Mouse (Mus musculus) lung, postnatal 0 days (tissue): Measurements from ENCODE around the gene Gm20388. TPM values are rescaled to one million over a fixed set of nuclear protein-coding genes. Genes with fewer than 3 reads are reported as not detected.

Experiments used
- ATAC-seq: fragments of 200-750 bp; cut with Nextera tagmentation; 2 replicates; pipeline ENCODE4 v1.8.0; 2017; ENCODE audit warnings: moderate library complexity
- DNase-seq: peaks from one replicate; pipeline ENCODE4 v3.0.0-alpha.2; 2016; ENCODE audit warnings: low spot score
- H3K27ac ChIP-seq: fragments of 300-500 bp; sonication (generic); 2 replicates; pipeline ENCODE4 v1.5.1; 2014; ENCODE audit warnings: antibody characterized with exemption, mild to moderate bottlenecking, low read length, mixed read lengths
- H3K27me3 ChIP-seq: fragments of 300-500 bp; sonication (generic); replicated peaks from 2 replicates; pipeline ENCODE4 v1.6.1; 2014; ENCODE audit warnings: low read length, mixed read lengths; ENCODE audit not compliant: insufficient read depth
- H3K36me3 ChIP-seq: fragments of 300-500 bp; sonication (generic); 2 replicates; pipeline ENCODE4 v1.6.1; 2014; ENCODE audit warnings: low read length, mixed read lengths; ENCODE audit not compliant: insufficient read depth
- H3K4me1 ChIP-seq: fragments of 300-500 bp; sonication (generic); 2 replicates; pipeline ENCODE4 v1.6.1; 2014; ENCODE audit warnings: antibody characterized with exemption, low read depth, low read length, mixed read lengths; ENCODE audit not compliant: insufficient read depth
- H3K4me2 ChIP-seq: fragments of 300-500 bp; sonication (generic); replicated peaks from 2 replicates; pipeline ENCODE4 v1.6.1; 2014; ENCODE audit warnings: low read depth, mild to moderate bottlenecking, low read length, moderate library complexity, mixed read lengths
- H3K4me3 ChIP-seq: fragments of 300-500 bp; sonication (generic); 2 replicates; pipeline ENCODE4 v1.5.1; 2014; ENCODE audit warnings: low read depth, low read length
- H3K9ac ChIP-seq: fragments of 300-500 bp; sonication (generic); replicated peaks from 2 replicates; pipeline ENCODE4 v1.6.1; 2014; ENCODE audit warnings: low read depth, mild to moderate bottlenecking
- H3K9me3 ChIP-seq: fragments of 300-500 bp; sonication (generic); 2 replicates; pipeline ENCODE4 v1.6.1; 2016; ENCODE audit warnings: low read length, mixed read lengths
- CTCF ChIP-seq: IDR thresholded peaks from 2 replicates; pipeline ENCODE4 v1.5.1; 2016; ENCODE audit warnings: antibody characterized with exemption, mild to moderate bottlenecking
- EP300 ChIP-seq: IDR thresholded peaks from 2 replicates; pipeline ENCODE4 v1.6.1; 2016; ENCODE audit warnings: antibody characterized with exemption, mild to moderate bottlenecking, control low read depth
- WGBS: fragments of 180-500 bp; shearing (Covaris S2); extraction: QIAGEN DNeasy Blood & Tissue Kit; methylation state at CpG from one replicate; pipeline ENCODE4 v1.1.7; 2014; 5-methylcytosine and 5-hydroxymethylcytosine counted together
- polyA plus RNA-seq: library from polyadenylated mRNA; unstranded; fragments of >200 nt; fragmentation: Nextera tagmentation; extraction: Ambion mirVana; gene quantifications from 2 replicates; pipeline ENCODE4 v1.2.1, GENCODE M21; 2015

Gm20388 gene
- polyA plus RNA-seq, 1 experiment from 2014 or later: not detected

GRCm38 (mm10) chr8:120568164-120568798 lies 657.6 kb downstream of the Gm20388 start:
- no peaks in the 10 kb centered on the region for H3K27me3 ChIP-seq
- no peak for TF ChIP-seq EP300
- no peak for TF ChIP-seq CTCF
- H3K36me3 ChIP-seq: peaks cover 64% of the 10 kb centered on the region
- no peak overlapping the region for H3K4me3 ChIP-seq
- DNase-seq: no peak
- no peaks in the 10 kb centered on the region for H3K9me3 ChIP-seq
- H3K4me2 ChIP-seq: no peak overlapping the region
- H3K27ac ChIP-seq: no peak overlapping the region
- peaks cover 11% of the 10 kb centered on the region for H3K4me1 ChIP-seq
- ATAC-seq: no peak
- 95% methylated on average over 37 of the region's 37 CpGs for WGBS
- no peak overlapping the region for H3K9ac ChIP-seq

- H3K9ac ChIP-seq: no peak overlapping the region
- peaks cover 72% of the 10 kb centered on the region for H3K36me3 ChIP-seq
- H3K27me3 ChIP-seq: no peaks in the 10 kb centered on the region
- H3K4me2 ChIP-seq: no peak overlapping the region
- TF ChIP-seq EP300 (no peak), CTCF (no peak)
- peaks cover 6% of the 10 kb centered on the region; the same call in 1 of the 2 replicates for H3K4me1 ChIP-seq
- H3K4me3 ChIP-seq: no peak overlapping the region
- DNase-seq (no peak), ATAC-seq (no peak)
- H3K27ac ChIP-seq: no peak overlapping the region
- WGBS: 93% methylated on average over 15 of the region's 17 CpGs
- H3K9me3 ChIP-seq: no peaks in the 10 kb centered on the region
These were observed 658.5 kb downstream of the Gm20388 start for GRCm38 (mm10) chr8:120569123-120569522.

- ATAC-seq (peak; percentile 47), DNase-seq (peak; percentile 76)
- no peak overlapping the region for H3K9ac ChIP-seq
- H3K4me3 ChIP-seq: no peak overlapping the region
- H3K4me1 ChIP-seq: no peaks in the 10 kb centered on the region
- peak; percentile 92 for TF ChIP-seq CTCF
- TF ChIP-seq EP300: no peak
- no peaks in the 10 kb centered on the region for H3K27me3 ChIP-seq
- no peak overlapping the region for H3K4me2 ChIP-seq
- WGBS: 55% methylated on average over 13 of the region's 13 CpGs
- no peak overlapping the region for H3K27ac ChIP-seq
- peaks cover 82% of the 10 kb centered on the region for H3K36me3 ChIP-seq
- H3K9me3 ChIP-seq: no peaks in the 10 kb centered on the region
These were observed 659.5 kb downstream of the Gm20388 start for GRCm38 (mm10) chr8:120569939-120570715.

DNA sequence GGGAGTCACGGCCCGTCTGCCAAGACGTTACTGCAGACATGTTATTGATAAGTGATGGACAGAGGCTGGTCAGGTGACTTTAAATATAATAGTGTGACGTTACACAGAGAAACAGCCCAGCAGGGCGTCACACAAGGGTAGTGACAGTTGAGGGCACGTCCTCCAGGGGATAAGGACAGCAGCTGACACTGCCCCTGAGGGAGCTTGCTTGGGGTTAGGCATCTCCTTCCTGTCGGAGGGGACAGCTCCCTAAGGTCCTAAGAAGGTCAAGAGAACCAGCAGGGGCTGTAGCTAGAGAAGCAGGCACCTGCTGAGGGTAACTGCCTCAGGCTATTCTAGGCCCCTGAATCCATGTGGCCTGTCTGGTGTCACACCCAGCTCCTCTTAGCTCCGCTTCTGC lies 660.9 kb downstream of the Gm20388 start:
- Histone ChIP-seq H3K4me2 (no peak overlapping the region), H3K9ac (no peak overlapping the region), H3K36me3 (peaks cover 92% of the 10 kb centered on the region), H3K4me3 (no peak overlapping the region), H3K27me3 (no peaks in the 10 kb centered on the region), H3K27ac (no peak overlapping the region), H3K4me1 (no peaks in the 10 kb centered on the region), H3K9me3 (no peaks in the 10 kb centered on the region)
- TF ChIP-seq EP300: no peak
- no peak for TF ChIP-seq CTCF
- ATAC-seq: no peak
- DNase-seq: no peak
- WGBS: 87% methylated on average over 8 of the region's 8 CpGs

GRCm38 (mm10) chr8:120572534-120572933 lies 661.9 kb downstream of the Gm20388 start:
- Histone ChIP-seq H3K4me3 (no peak overlapping the region), H3K27me3 (no peaks in the 10 kb centered on the region), H3K9ac (no peak overlapping the region), H3K9me3 (no peaks in the 10 kb centered on the region), H3K27ac (no peak overlapping the region), H3K4me2 (no peak overlapping the region), H3K36me3 (peaks cover 92% of the 10 kb centered on the region), H3K4me1 (no peaks in the 10 kb centered on the region)
- DNase-seq (no peak), ATAC-seq (no peak)
- TF ChIP-seq CTCF (peak; percentile 19), EP300 (no peak)
- WGBS: 79% methylated on average over 21 of the region's 21 CpGs

- Histone ChIP-seq H3K4me2 (no peak overlapping the region), H3K4me3 (no peak overlapping the region), H3K4me1 (no peaks in the 10 kb centered on the region), H3K36me3 (peaks cover 92% of the 10 kb centered on the region), H3K9ac (no peak overlapping the region), H3K9me3 (no peaks in the 10 kb centered on the region), H3K27me3 (no peaks in the 10 kb centered on the region), H3K27ac (no peak overlapping the region)
- no peak for ATAC-seq
- no peak for TF ChIP-seq EP300
- TF ChIP-seq CTCF: no peak
- WGBS: 42% methylated on average over 11 of the region's 11 CpGs
- no peak for DNase-seq
These were observed 663.2 kb downstream of the Gm20388 start for GRCm38 (mm10) chr8:120573866-120574265.
